Mouse (Mus musculus): ENCODE results near the gene Ptprf. TPM values are rescaled to one million over a fixed set of nuclear protein-coding genes. Genes with fewer than 3 reads are reported as not detected.

Gene Ptprf
- polyA plus RNA-seq, 1 experiment from 2014 or later = 75.9 TPM

GRCm38 (mm10) chr4:118221261-118221660 lies 69.9 kb downstream of the Ptprf start:
- H3K27ac ChIP-seq (replicated peaks) = no peak overlapping the region
- no peaks in the 10 kb centered on the region for H3K9me3 ChIP-seq
- no peaks in the 10 kb centered on the region for H3K4me1 ChIP-seq
- no peak overlapping the region for H3K9ac ChIP-seq (replicated peaks)
- H3K27me3 ChIP-seq = no peaks in the 10 kb centered on the region
- WGBS = 86% methylated on average over 7 of the region's 7 CpGs
- no peak overlapping the region for H3K4me3 ChIP-seq
- no peak overlapping the region for H3K4me2 ChIP-seq (replicated peaks)
- no peak for ATAC-seq (replicated peaks)
- peaks cover 80% of the 10 kb centered on the region for H3K36me3 ChIP-seq

- no peak for ATAC-seq (replicated peaks)
- no peaks in the 10 kb centered on the region for H3K9me3 ChIP-seq
- H3K27me3 ChIP-seq = no peaks in the 10 kb centered on the region
- H3K36me3 ChIP-seq = peaks cover 80% of the 10 kb centered on the region
- no peak overlapping the region for H3K9ac ChIP-seq (replicated peaks)
- WGBS = 87% methylated on average over 9 of the region's 9 CpGs
- H3K27ac ChIP-seq (replicated peaks) = no peak overlapping the region
- no peak overlapping the region for H3K4me2 ChIP-seq (replicated peaks)
- H3K4me1 ChIP-seq = no peaks in the 10 kb centered on the region
- H3K4me3 ChIP-seq = no peak overlapping the region
Observed at GRCm38 (mm10) chr4:118220756-118221155, 70.4 kb downstream of the Ptprf start.

GRCm38 (mm10) chr4:118219487-118219886 lies 71.7 kb downstream of the Ptprf start:
- H3K4me2 ChIP-seq (replicated peaks) = no peak overlapping the region
- H3K4me1 ChIP-seq = no peaks in the 10 kb centered on the region
- H3K4me3 ChIP-seq = no peak overlapping the region
- WGBS = 61% methylated on average over 6 of the region's 6 CpGs
- peaks cover 77% of the 10 kb centered on the region for H3K36me3 ChIP-seq
- H3K27ac ChIP-seq (replicated peaks) = no peak overlapping the region
- ATAC-seq (replicated peaks) = no peak
- H3K9ac ChIP-seq (replicated peaks) = no peak overlapping the region
- no peaks in the 10 kb centered on the region for H3K9me3 ChIP-seq
- no peaks in the 10 kb centered on the region for H3K27me3 ChIP-seq

GRCm38 (mm10) chr4:118218521-118218920 lies 72.7 kb downstream of the Ptprf start:
- Histone ChIP-seq H3K9me3 (no peaks in the 10 kb centered on the region), H3K27ac (replicated peaks) (no peak overlapping the region), H3K4me3 (no peak overlapping the region), H3K4me2 (replicated peaks) (no peak overlapping the region), H3K9ac (replicated peaks) (no peak overlapping the region), H3K36me3 (peaks cover 77% of the 10 kb centered on the region), H3K4me1 (no peaks in the 10 kb centered on the region), H3K27me3 (no peaks in the 10 kb centered on the region)
- WGBS = 91% methylated on average over 5 of the region's 5 CpGs
- ATAC-seq (replicated peaks) = no peak

- ATAC-seq (replicated peaks) = peak; percentile 62
- 83% methylated on average over 17 of the region's 17 CpGs for WGBS
- Histone ChIP-seq H3K9me3 (no peaks in the 10 kb centered on the region), H3K9ac (replicated peaks) (no peak overlapping the region), H3K27me3 (no peaks in the 10 kb centered on the region), H3K4me3 (no peak overlapping the region), H3K27ac (replicated peaks) (no peak overlapping the region), H3K36me3 (peaks cover 77% of the 10 kb centered on the region), H3K4me1 (no peaks in the 10 kb centered on the region), H3K4me2 (replicated peaks) (no peak overlapping the region)
Observed at GRCm38 (mm10) chr4:118216726-118217595, 74.2 kb downstream of the Ptprf start.

- WGBS = 95% methylated on average over 1 of the region's 1 CpGs
- H3K9ac ChIP-seq (replicated peaks) = no peak overlapping the region
- peaks cover 81% of the 10 kb centered on the region for H3K36me3 ChIP-seq
- H3K4me1 ChIP-seq = no peaks in the 10 kb centered on the region
- no peak overlapping the region for H3K27ac ChIP-seq (replicated peaks)
- no peaks in the 10 kb centered on the region for H3K9me3 ChIP-seq
- H3K4me3 ChIP-seq = no peak overlapping the region
- no peaks in the 10 kb centered on the region for H3K27me3 ChIP-seq
- no peak overlapping the region for H3K4me2 ChIP-seq (replicated peaks)
- ATAC-seq (replicated peaks) = no peak
Observed at GRCm38 (mm10) chr4:118214891-118215290, 76.3 kb downstream of the Ptprf start.

GRCm38 (mm10) chr4:118206918-118207640 lies 84.1 kb downstream of the Ptprf start:
- peaks cover 44% of the 10 kb centered on the region for H3K36me3 ChIP-seq
- no peak overlapping the region for H3K27ac ChIP-seq (replicated peaks)
- no peaks in the 10 kb centered on the region for H3K9me3 ChIP-seq
- H3K4me1 ChIP-seq = no peaks in the 10 kb centered on the region
- H3K9ac ChIP-seq (replicated peaks) = no peak overlapping the region
- no peak overlapping the region for H3K4me2 ChIP-seq (replicated peaks)
- no peak for ATAC-seq (replicated peaks)
- no peak overlapping the region for H3K4me3 ChIP-seq
- WGBS = 63% methylated on average over 10 of the region's 10 CpGs
- H3K27me3 ChIP-seq = no peaks in the 10 kb centered on the region

GRCm38 (mm10) chr4:118205906-118206305 lies 85.3 kb downstream of the Ptprf start:
- WGBS = 83% methylated on average over 2 of the region's 2 CpGs
- Histone ChIP-seq H3K27ac (replicated peaks) (no peak overlapping the region), H3K9me3 (no peaks in the 10 kb centered on the region), H3K4me3 (no peak overlapping the region), H3K36me3 (peaks cover 32% of the 10 kb centered on the region), H3K27me3 (no peaks in the 10 kb centered on the region), H3K4me1 (no peaks in the 10 kb centered on the region), H3K4me2 (replicated peaks) (no peak overlapping the region), H3K9ac (replicated peaks) (no peak overlapping the region)
- ATAC-seq (replicated peaks) = no peak

- H3K36me3 ChIP-seq = no peaks in the 10 kb centered on the region
- H3K9me3 ChIP-seq = no peaks in the 10 kb centered on the region
- H3K27me3 ChIP-seq = no peaks in the 10 kb centered on the region
- no peak overlapping the region for H3K9ac ChIP-seq (replicated peaks)
- no peaks in the 10 kb centered on the region for H3K4me1 ChIP-seq
- H3K27ac ChIP-seq (replicated peaks) = no peak overlapping the region
- no peak overlapping the region for H3K4me2 ChIP-seq (replicated peaks)
- no peak for ATAC-seq (replicated peaks)
- 80% methylated on average over 2 of the region's 2 CpGs for WGBS
- no peak overlapping the region for H3K4me3 ChIP-seq
Observed at GRCm38 (mm10) chr4:118199093-118199492, 92.1 kb downstream of the Ptprf start.

GRCm38 (mm10) chr4:118198606-118199005 lies 92.6 kb downstream of the Ptprf start:
- no peaks in the 10 kb centered on the region for H3K9me3 ChIP-seq
- no peak for ATAC-seq (replicated peaks)
- no peaks in the 10 kb centered on the region for H3K4me1 ChIP-seq
- no peak overlapping the region for H3K9ac ChIP-seq (replicated peaks)
- no peak overlapping the region for H3K4me3 ChIP-seq
- 85% methylated on average over 3 of the region's 3 CpGs for WGBS
- H3K27me3 ChIP-seq = no peaks in the 10 kb centered on the region
- no peak overlapping the region for H3K4me2 ChIP-seq (replicated peaks)
- H3K27ac ChIP-seq (replicated peaks) = no peak overlapping the region
- H3K36me3 ChIP-seq = no peaks in the 10 kb centered on the region

GRCm38 (mm10) chr4:118196185-118196584 lies 95.0 kb downstream of the Ptprf start:
- H3K27ac ChIP-seq (replicated peaks) = no peak overlapping the region
- ATAC-seq (replicated peaks) = no peak; the same call in 1 of the 2 replicates
- no peak overlapping the region for H3K4me2 ChIP-seq (replicated peaks)
- H3K4me3 ChIP-seq = no peak overlapping the region
- 72% methylated on average over 10 of the region's 10 CpGs for WGBS
- H3K9ac ChIP-seq (replicated peaks) = no peak overlapping the region
- no peaks in the 10 kb centered on the region for H3K27me3 ChIP-seq
- H3K36me3 ChIP-seq = no peaks in the 10 kb centered on the region
- no peaks in the 10 kb centered on the region for H3K4me1 ChIP-seq
- no peaks in the 10 kb centered on the region for H3K9me3 ChIP-seq

- Histone ChIP-seq H3K4me3 (peak overlapping the region; percentile 76), H3K27me3 (no peaks in the 10 kb centered on the region), H3K4me1 (peaks cover 26% of the 10 kb centered on the region), H3K27ac (replicated peaks) (peak overlapping the region; percentile 98), H3K36me3 (peaks cover 20% of the 10 kb centered on the region), H3K4me2 (replicated peaks) (peak overlapping the region; percentile 72), H3K9ac (replicated peaks) (peak overlapping the region; percentile 81), H3K9me3 (no peaks in the 10 kb centered on the region)
- 9% methylated on average over 17 of the region's 17 CpGs for WGBS
- ATAC-seq (replicated peaks) = peak; percentile 0; the same call in 1 of the 2 replicates
Observed at GRCm38 (mm10) chr4:118180301-118181080, 110.7 kb downstream of the Ptprf start.
